Mouse (Mus musculus) frontal cortex, postnatal 14 days (tissue): ENCODE measurements around the gene Pih1d2.
"Not testable (repeated sequence)": the region's sequence is repeated elsewhere in the genome, so short reads cannot be mapped to it uniquely, and the experiment has no call there.

Experiments used
- DNase-seq, 2 experiments: peaks; one replicate each; pipeline ENCODE4 v3.0.0; 2022; ENCODE audit warnings: low spot score in 2 of 2

The Pih1d2 gene

DNA sequence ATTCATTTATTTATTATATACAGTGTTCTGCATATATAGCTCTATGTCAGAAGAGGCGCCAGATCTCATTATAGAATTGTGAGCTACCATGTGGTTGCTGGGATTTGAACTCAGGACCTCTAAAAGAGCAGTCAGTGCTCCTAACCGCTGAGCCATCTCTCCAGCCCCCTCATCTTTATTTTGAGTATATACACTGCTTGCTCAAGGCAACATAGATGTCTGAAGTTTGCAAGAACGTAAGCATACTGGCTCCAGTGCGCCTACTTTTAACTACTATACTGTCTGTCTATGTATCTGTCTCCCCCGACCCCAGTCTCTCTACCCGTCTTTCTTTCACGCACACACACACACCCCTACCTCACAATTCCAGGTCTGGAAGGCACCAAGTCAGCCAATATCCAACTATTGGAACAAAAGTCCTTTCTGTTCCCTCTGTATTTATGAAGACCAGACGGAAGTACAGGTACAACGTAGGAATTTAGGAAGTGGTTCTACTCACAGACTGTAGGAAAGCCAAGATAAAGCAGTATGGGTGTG is 741 bp downstream of the Pih1d2 start:
- no peak for DNase-seq

DNA sequence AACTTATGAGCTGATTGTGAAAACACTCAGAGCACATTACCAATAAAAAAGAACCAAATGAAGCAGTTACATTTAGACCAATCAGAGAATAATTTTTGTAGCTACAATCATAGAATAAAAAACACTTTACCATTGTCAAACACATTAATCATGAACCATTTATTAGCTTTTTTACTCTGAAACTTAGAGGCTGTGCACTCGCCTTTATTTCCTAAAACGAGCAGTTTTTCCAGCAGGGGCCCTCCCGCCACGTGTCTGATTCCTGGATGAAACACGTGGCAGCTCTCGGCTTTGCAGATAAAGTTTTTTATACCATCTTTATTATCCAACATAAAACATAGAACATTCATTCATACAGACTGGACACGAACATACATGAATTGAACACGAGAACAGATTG is 13.8 kb downstream of the Pih1d2 start:
- DNase-seq, result not testable (repeated sequence)

DNA sequence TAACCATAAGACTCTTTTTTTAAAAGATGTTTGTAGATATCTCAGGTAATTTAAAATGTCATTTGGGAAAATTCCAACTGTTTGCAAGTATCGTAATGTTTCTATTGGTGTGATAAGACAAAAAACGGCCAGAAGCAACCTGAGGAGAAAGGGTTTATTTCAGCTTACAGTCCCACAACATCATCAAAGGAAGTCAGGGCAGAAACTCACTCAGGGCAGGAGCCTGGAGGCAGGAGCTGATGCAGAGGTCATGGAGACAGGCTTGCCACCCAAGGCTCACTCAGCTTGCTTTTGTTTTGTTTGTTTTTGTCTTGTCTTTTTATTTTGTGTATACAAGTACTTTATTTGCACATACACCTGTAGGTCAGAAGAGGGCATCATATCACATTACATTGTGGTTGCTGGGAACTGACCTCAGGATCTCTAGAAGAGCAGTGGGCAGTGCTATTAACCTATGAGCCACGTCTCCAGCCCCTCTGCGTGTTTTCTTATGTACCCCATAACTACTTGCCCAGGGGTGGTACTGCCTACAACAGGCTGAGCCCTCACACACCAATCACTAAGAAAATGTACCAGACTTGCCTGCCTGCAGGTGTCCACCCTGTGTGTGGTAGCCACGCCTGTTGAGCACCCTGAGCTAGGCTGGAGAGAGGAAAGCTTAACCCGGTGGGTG is 15.0 kb downstream of the Pih1d2 start:
- DNase-seq, result no peak

- no peak for DNase-seq
Measured at GRCm38 (mm10) chr9:50633059-50633458, 15.9 kb downstream of the Pih1d2 start.

DNA sequence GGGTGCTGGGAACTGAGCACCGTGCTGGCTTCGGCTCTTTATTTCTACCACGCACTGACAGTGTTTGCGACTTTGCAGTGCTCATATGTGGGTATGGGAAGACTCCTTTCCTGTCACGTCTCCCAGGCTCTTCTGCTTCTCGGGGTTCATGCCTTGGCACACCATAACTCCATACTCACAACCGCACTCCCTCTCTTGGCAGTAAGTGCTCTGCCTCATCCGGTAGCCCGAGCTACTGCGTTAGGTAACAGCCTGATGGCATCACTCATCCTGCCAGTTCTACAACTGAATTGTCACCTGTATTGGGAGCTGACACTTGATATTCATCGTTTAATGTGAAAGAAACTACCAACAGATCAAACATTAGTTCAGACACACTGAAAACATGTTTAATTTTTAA is 17.1 kb downstream of the Pih1d2 start:
- no peak for DNase-seq

GRCm38 (mm10) chr9:50646826-50647370 is 29.8 kb downstream of the Pih1d2 start:
- no peak for DNase-seq

DNA sequence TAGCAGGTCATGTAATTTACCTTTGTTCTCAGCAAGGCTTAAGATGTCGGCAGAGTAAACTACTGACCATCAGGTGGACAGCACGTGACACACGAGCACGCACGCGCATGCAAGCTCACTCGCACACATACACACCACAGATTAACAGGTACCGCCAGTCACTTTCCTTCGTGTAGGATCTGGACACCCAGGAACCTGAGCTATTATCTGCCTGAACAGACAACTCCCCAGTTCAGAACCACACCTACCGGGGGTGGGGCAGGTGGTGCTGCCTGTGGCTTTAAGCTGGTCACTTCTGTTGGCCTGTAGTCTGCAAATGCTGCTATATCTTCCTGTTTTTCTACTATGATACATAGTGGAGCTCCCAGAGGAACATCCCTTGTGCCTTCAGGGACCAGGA is 33.4 kb downstream of the Pih1d2 start:
- DNase-seq, result no peak

DNA sequence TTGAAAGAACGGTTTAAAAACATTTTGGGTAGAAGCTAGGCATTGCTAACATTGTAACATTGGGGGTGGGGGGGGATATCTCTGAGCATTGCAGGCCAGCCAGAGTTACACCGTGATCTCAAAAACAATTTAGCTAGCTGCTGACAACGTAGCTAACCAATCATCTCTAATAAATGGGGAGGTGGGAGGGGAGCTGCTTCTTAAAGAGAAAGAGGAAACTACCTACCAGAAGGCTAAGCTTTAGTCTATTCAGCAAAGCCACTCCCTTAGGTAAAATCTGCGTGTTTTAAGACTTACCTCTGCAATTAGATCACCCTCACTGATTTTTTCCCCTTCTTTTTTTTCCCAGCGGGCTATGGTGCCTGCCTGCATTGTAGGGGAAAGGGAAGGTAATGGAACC is 41.3 kb downstream of the Pih1d2 start:
- DNase-seq, result no peak

- DNase-seq, result no peak
Measured at GRCm38 (mm10) chr9:50658941-50659388, 41.8 kb downstream of the Pih1d2 start.

GRCm38 (mm10) chr9:50659392-50660217 is 42.5 kb downstream of the Pih1d2 start, which contains the start of gene Dlat:
Dlat (minus strand) TSS chr9:50659780.
- peak; percentile 80 to 84 for DNase-seq

GRCm38 (mm10) chr9:50660431-50660830 is 43.3 kb downstream of the Pih1d2 start:
- DNase-seq, result no peak

DNA sequence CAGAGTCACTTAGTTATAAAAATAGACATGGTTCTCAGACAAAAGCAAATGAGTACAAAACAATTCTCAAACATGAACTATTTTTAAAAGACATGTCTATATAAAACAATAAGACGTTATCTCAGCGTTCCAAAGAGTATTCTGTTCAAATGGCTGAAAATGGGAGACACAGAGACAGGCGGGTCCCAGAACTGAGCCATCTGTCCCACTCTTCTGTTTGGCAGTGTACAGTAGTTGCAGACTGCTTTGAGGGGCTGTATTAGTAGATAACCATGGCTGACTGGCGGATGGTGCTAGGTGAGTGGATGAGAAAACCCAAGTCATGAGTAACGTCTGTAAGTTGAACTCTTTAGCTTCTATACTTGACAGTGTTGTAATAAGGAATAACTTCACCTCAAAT is 47.7 kb downstream of the Pih1d2 start:
- DNase-seq, result no peak

GRCm38 (mm10) chr9:50666442-50666841 is 49.3 kb downstream of the Pih1d2 start:
- no peak for DNase-seq

DNA sequence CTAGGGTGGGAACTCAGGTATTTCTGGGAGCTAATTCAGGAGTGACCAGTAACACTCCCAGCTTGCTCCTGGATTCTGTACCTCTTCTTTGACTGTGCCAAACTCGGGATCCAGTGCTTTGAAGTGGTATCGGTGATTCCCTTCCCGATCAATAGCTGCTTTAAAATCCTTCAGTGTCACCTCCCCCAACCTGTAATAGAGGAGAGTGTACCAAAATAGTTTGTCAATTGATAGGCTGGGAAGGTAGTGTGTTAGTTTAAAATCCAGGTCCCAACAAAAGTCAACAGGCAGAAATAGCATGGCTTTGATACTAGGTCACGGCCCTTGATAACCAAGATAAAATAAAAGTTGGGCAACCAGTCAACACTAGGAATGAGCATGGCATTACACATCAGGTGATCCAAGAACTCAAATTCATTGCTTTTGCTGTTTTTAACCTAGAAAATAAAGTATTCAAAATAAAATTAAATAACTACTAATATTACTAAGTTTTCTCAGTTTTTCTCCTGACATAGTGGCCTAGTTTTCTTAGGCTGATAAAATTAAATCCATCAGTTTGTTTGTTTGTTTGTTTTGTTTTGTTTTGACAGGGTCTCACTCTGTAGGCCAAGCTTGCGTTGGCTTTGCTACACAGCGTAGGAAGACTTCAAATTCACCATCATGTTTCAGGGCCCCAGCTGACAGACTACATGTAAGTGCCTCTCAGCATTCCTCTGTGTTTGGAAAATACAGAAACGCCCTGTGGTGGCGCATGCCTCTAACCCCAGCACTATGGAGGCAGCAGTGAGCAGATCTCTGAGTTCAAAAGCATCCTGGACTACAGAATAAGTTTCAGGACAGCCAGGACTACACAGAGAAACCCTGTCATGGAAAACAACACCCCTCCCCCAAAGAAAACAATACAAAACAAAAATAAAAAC is 50.7 kb downstream of the Pih1d2 start:
- no peak for DNase-seq

DNA sequence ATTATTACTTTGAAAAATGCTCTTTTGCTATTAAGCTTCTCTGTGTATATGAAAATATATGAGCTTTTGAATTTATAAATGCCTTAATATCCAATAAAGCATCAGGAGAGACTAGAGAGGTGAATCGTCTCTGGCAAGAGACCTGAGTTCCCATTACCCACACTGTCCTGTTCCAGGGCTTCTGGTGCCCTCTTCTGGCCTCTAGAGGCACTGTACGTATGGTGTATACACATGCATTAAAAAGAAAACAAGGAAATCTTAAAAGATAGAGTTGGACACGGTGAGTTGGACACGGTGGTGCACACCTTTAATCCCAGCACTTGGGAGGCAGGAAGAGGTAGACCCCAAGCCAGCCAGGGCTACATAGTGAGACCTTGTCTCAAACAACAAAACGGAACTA is 53.6 kb downstream of the Pih1d2 start:
- DNase-seq, result peak in 1 of 2 experiments; percentile 19
